Mouse (Mus musculus): ENCODE measurements around the gene Gosr2. TPM values are rescaled to one million over a fixed set of nuclear protein-coding genes. Genes with fewer than 3 reads are reported as not detected.

The Gosr2 gene
- polyA plus RNA-seq, 1 experiment from 2014 or later = 93.5 TPM

GRCm38 (mm10) chr11:103662546-103662945, 35.2 kb downstream of the Gosr2 start:
- no peak overlapping the region for H3K4me2 ChIP-seq (replicated peaks)
- H3K27ac ChIP-seq (replicated peaks) = no peak overlapping the region
- 0 out of 2 replicates have a peak, but pooled peaks cover 1% of the 10 kb centered on the region for H3K27me3 ChIP-seq
- no peak for ATAC-seq (ENCODE audit: insufficient number of reproducible peaks, low FRiP score, low TSS enrichment, low read depth)
- peaks cover 17% of the 10 kb centered on the region for H3K4me1 ChIP-seq
- no peaks in the 10 kb centered on the region for H3K9me3 ChIP-seq (replicated peaks)
- H3K36me3 ChIP-seq = no peaks in the 10 kb centered on the region
- no peak overlapping the region for H3K4me3 ChIP-seq (replicated peaks)
- 73% methylated on average over 5 of the region's 5 CpGs for WGBS
- H3K9ac ChIP-seq = no peak overlapping the region

DNA sequence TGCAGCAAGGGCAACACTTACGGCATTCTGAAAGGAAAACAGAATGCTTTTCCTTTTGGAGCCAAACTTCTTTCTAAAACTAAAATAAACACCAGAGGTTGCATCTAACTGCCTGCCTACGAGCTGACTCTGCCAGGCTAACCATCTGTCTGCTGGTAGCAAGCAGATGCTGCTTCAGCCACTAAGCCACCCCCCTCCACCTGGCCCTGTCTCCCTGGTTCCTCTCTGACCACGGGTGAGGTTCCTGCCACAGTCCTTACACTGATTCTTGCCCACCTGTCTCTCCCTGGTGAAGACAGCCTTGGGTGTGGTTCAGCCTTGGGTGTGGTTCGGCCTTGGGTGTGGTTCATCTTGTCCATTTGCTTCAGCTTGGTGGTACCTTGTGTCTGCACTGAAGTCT, 35.8 kb downstream of the Gosr2 start:
- 40% methylated on average over 4 of the region's 4 CpGs for WGBS

GRCm38 (mm10) chr11:103658189-103658588, 39.5 kb downstream of the Gosr2 start:
- no peaks in the 10 kb centered on the region for H3K4me1 ChIP-seq
- H3K9me3 ChIP-seq (replicated peaks) = no peaks in the 10 kb centered on the region
- no peak overlapping the region for H3K27ac ChIP-seq (replicated peaks)
- H3K4me2 ChIP-seq (replicated peaks) = no peak overlapping the region
- no peak overlapping the region for H3K9ac ChIP-seq
- H3K27me3 ChIP-seq = peaks cover 35% of the 10 kb centered on the region
- H3K36me3 ChIP-seq = no peaks in the 10 kb centered on the region
- no peak for ATAC-seq (ENCODE audit: insufficient number of reproducible peaks, low FRiP score, low TSS enrichment, low read depth)
- no peak overlapping the region for H3K4me3 ChIP-seq (replicated peaks)
- WGBS = 64% methylated on average over 7 of the region's 7 CpGs

More for the DNA sequence above, 35.8 kb downstream of the Gosr2 start:
- peaks cover 15% of the 10 kb centered on the region for H3K4me1 ChIP-seq
- no peak overlapping the region for H3K4me3 ChIP-seq (replicated peaks)
- no peaks in the 10 kb centered on the region for H3K36me3 ChIP-seq
- H3K27ac ChIP-seq (replicated peaks) = no peak overlapping the region
- no peak overlapping the region for H3K4me2 ChIP-seq (replicated peaks)
- no peak for ATAC-seq (ENCODE audit: insufficient number of reproducible peaks, low FRiP score, low TSS enrichment, low read depth)
- 0 out of 2 replicates have a peak, but pooled peaks cover 6% of the 10 kb centered on the region for H3K27me3 ChIP-seq
- H3K9ac ChIP-seq = no peak overlapping the region
- no peaks in the 10 kb centered on the region for H3K9me3 ChIP-seq (replicated peaks)

- 10% methylated on average over 3 of the region's 3 CpGs for WGBS
- H3K9me3 ChIP-seq (replicated peaks) = no peaks in the 10 kb centered on the region
- ATAC-seq (ENCODE audit: insufficient number of reproducible peaks, low FRiP score, low TSS enrichment, low read depth) = no peak
Observed at GRCm38 (mm10) chr11:103656520-103656919, 41.2 kb downstream of the Gosr2 start.

DNA sequence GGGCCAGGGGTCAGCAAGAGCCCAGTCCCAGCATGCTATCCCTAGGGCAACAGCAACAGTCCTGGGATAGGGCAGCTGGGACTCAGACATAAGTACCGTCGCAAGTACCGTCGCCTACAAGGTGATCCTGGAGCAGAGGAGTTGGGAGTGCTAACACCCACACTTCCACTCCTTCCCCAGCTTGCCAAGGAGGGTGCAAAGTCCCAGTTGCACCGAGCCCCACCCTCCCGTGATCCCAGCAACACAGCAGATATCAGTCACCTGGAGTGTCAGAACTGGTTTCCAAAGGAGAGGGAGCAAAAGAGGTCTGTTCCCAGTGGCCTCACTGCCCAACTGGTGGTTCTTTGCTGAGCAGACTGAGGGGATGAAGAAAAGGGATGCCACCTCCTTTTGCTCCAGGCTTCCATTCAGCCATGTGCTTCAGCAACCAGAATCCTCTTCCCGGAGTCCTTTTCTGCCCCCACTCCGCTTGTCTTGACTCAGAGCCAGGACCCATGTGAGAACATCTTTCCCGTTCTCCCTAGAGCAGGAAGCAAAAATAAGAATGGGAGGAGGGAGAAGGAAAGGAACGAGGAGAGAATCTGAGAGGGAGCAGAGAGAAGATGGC, 44.2 kb downstream of the Gosr2 start:
- ATAC-seq (ENCODE audit: insufficient number of reproducible peaks, low FRiP score, low TSS enrichment, low read depth) = no peak
- H3K9me3 ChIP-seq (replicated peaks) = no peaks in the 10 kb centered on the region
- H3K27me3 ChIP-seq = peaks cover 83% of the 10 kb centered on the region
- H3K27ac ChIP-seq (replicated peaks) = no peak overlapping the region
- no peak overlapping the region for H3K4me3 ChIP-seq (replicated peaks)
- peaks cover 14% of the 10 kb centered on the region for H3K4me1 ChIP-seq
- WGBS = 60% methylated on average over 10 of the region's 10 CpGs
- no peaks in the 10 kb centered on the region for H3K36me3 ChIP-seq
- H3K9ac ChIP-seq = no peak overlapping the region
- no peak overlapping the region for H3K4me2 ChIP-seq (replicated peaks)

More at GRCm38 (mm10) chr11:103656520-103656919, 41.2 kb downstream of the Gosr2 start:
- Histone ChIP-seq H3K36me3 (no peaks in the 10 kb centered on the region), H3K4me3 (replicated peaks) (no peak overlapping the region), H3K9ac (no peak overlapping the region), H3K27ac (replicated peaks) (no peak overlapping the region), H3K4me1 (no peaks in the 10 kb centered on the region), H3K27me3 (peaks cover 52% of the 10 kb centered on the region), H3K4me2 (replicated peaks) (no peak overlapping the region)

GRCm38 (mm10) chr11:103651426-103651825, 46.3 kb downstream of the Gosr2 start:
- no peaks in the 10 kb centered on the region for H3K9me3 ChIP-seq (replicated peaks)
- no peak overlapping the region for H3K27ac ChIP-seq (replicated peaks)
- H3K36me3 ChIP-seq = no peaks in the 10 kb centered on the region
- WGBS = 83% methylated on average over 6 of the region's 6 CpGs
- H3K4me1 ChIP-seq = peaks cover 18% of the 10 kb centered on the region
- H3K27me3 ChIP-seq = peaks cover 97% of the 10 kb centered on the region
- no peak overlapping the region for H3K4me2 ChIP-seq (replicated peaks)
- no peak for ATAC-seq (ENCODE audit: insufficient number of reproducible peaks, low FRiP score, low TSS enrichment, low read depth)
- no peak overlapping the region for H3K9ac ChIP-seq
- H3K4me3 ChIP-seq (replicated peaks) = no peak overlapping the region

GRCm38 (mm10) chr11:103649983-103650493, 47.7 kb downstream of the Gosr2 start:
- Histone ChIP-seq H3K9ac (0 out of 2 replicates have a peak overlapping the region, but pooled peaks have one; percentile 10), H3K27me3 (peaks cover 94% of the 10 kb centered on the region)
- 2% methylated on average over 37 of the region's 37 CpGs for WGBS

GRCm38 (mm10) chr11:103649301-103649982, 48.3 kb downstream of the Gosr2 start, which contains the start of gene Rprml:
Gene Rprml, plus strand, starts transcription at chr11:103649570.
- Histone ChIP-seq H3K4me1 (peaks cover 18% of the 10 kb centered on the region), H3K27me3 (peaks cover 88% of the 10 kb centered on the region), H3K9ac (0 out of 2 replicates have a peak within 1 kb of the TSS, but pooled peaks have one; percentile 10), H3K36me3 (no peaks in the 10 kb centered on the region), H3K27ac (replicated peaks) (no peak within 1 kb of the TSS), H3K4me2 (replicated peaks) (peak within 1 kb of the TSS; percentile 82), H3K4me3 (replicated peaks) (peak within 1 kb of the TSS; percentile 42), H3K9me3 (replicated peaks) (no peaks in the 10 kb centered on the region)
- under 1% methylated on average over 71 of the region's 71 CpGs for WGBS
- ATAC-seq (ENCODE audit: insufficient number of reproducible peaks, low FRiP score, low TSS enrichment, low read depth) = no peak

More at GRCm38 (mm10) chr11:103649983-103650493, 47.7 kb downstream of the Gosr2 start:
- H3K4me3 ChIP-seq (replicated peaks) = peak overlapping the region; percentile 42
- H3K4me1 ChIP-seq = peaks cover 18% of the 10 kb centered on the region
- H3K27ac ChIP-seq (replicated peaks) = no peak overlapping the region
- no peaks in the 10 kb centered on the region for H3K36me3 ChIP-seq
- H3K9me3 ChIP-seq (replicated peaks) = no peaks in the 10 kb centered on the region
- peak overlapping the region; percentile 82 for H3K4me2 ChIP-seq (replicated peaks)
- ATAC-seq (ENCODE audit: insufficient number of reproducible peaks, low FRiP score, low TSS enrichment, low read depth) = no peak

- ATAC-seq (ENCODE audit: insufficient number of reproducible peaks, low FRiP score, low TSS enrichment, low read depth) = no peak
- peaks cover 18% of the 10 kb centered on the region for H3K4me1 ChIP-seq
- no peaks in the 10 kb centered on the region for H3K9me3 ChIP-seq (replicated peaks)
- H3K4me3 ChIP-seq (replicated peaks) = no peak overlapping the region
- H3K36me3 ChIP-seq = no peaks in the 10 kb centered on the region
- WGBS = 20% methylated on average over 7 of the region's 7 CpGs
- H3K9ac ChIP-seq = no peak overlapping the region
- no peak overlapping the region for H3K4me2 ChIP-seq (replicated peaks)
- no peak overlapping the region for H3K27ac ChIP-seq (replicated peaks)
- peaks cover 80% of the 10 kb centered on the region for H3K27me3 ChIP-seq
Observed at GRCm38 (mm10) chr11:103648656-103649055, 49.0 kb downstream of the Gosr2 start.

DNA sequence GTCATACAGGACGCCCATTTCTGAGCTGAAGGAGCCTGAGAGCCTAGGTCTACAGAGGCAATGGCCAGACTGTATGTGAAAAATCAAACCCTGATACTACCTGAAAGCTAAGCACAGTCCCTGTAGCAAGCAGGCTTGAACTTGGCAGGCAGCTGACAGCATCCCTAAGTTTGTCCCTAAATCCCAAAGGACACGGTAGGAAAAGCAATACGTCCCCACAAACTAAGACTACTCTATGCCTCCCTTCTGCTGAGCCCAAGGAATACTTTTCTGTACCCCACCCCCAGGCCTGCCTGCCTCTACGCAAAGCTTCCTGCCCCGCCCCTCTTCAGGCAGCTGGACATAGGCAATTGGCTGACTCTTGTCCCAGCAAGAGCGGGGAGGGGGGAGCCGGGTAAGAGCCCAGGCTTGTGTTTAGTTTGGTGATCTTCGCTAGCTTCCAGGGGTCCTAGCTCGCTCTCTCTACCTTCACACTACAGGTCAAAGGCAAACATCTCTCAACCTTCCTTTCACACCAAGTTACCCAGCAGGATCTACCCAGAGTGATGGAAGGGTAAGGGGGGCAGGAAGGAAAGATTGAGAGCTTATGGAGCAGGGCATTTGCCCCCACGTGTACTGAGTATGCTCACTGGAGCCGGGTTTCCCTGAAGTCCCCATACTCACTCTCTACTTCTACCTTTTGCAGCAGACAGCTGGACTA, 49.6 kb downstream of the Gosr2 start:
- WGBS = 10% methylated on average over 11 of the region's 11 CpGs
- H3K9me3 ChIP-seq (replicated peaks) = no peaks in the 10 kb centered on the region

DNA sequence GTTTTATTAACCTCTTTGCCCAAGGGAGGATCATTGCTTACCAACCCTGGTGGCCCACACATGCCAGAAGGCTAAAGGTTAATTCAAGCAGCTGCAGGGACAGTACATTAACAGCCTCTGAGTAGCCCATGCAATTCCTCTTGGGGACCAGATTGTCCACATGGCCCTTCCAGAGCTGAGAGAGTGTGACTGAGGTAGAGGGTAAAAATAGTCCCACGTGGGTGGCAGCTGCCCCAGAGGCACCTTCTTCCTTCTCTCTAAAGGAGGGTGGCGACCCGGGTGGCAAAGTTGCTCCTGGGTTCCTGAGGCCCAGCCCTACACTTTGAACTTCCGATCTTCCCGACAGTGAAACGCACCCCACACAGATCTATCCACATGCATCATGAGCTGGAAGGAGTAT, 51.4 kb downstream of the Gosr2 start:
- Histone ChIP-seq H3K27ac (replicated peaks) (no peak overlapping the region), H3K27me3 (peaks cover 56% of the 10 kb centered on the region), H3K4me3 (replicated peaks) (no peak overlapping the region), H3K4me2 (replicated peaks) (no peak overlapping the region), H3K9ac (no peak overlapping the region), H3K4me1 (peaks cover 18% of the 10 kb centered on the region), H3K9me3 (replicated peaks) (no peaks in the 10 kb centered on the region), H3K36me3 (no peaks in the 10 kb centered on the region)
- ATAC-seq (ENCODE audit: insufficient number of reproducible peaks, low FRiP score, low TSS enrichment, low read depth) = no peak
- WGBS = 62% methylated on average over 6 of the region's 6 CpGs

More for the DNA sequence above, 49.6 kb downstream of the Gosr2 start:
- H3K4me3 ChIP-seq (replicated peaks) = no peak overlapping the region
- H3K9ac ChIP-seq = no peak overlapping the region
- no peak for ATAC-seq (ENCODE audit: insufficient number of reproducible peaks, low FRiP score, low TSS enrichment, low read depth)
- H3K36me3 ChIP-seq = no peaks in the 10 kb centered on the region
- H3K4me1 ChIP-seq = peaks cover 18% of the 10 kb centered on the region
- H3K4me2 ChIP-seq (replicated peaks) = no peak overlapping the region
- H3K27me3 ChIP-seq = peaks cover 74% of the 10 kb centered on the region
- H3K27ac ChIP-seq (replicated peaks) = no peak overlapping the region

Measured in embryonic facial prominence, embryonic 15.5 days (tissue).